Mouse (Mus musculus) embryonic facial prominence, embryonic 14.5 days (tissue): ENCODE measurements around the gene Mtg1. TPM values are rescaled to one million over a fixed set of nuclear protein-coding genes. Genes with fewer than 3 reads are reported as not detected.

Source experiments
- ATAC-seq: fragments of 200-750 bp; cut with Nextera tagmentation; 2 replicates; pipeline ENCODE4 v1.8.0; 2017; ENCODE audit warnings: low read depth, moderate number of reproducible peaks, moderate TSS enrichment
- DNase-seq: peaks from one replicate; pipeline ENCODE4 v3.0.0-alpha.2; 2015; ENCODE audit warnings: low spot score
- H3K27ac ChIP-seq: fragments of 300-500 bp; sonication (generic); replicated peaks from 2 replicates; pipeline ENCODE4 v1.5.1; 2014; ENCODE audit warnings: low read depth, mild to moderate bottlenecking, low read length, moderate library complexity
- H3K27me3 ChIP-seq: fragments of 300-500 bp; sonication (generic); replicated peaks from 2 replicates; pipeline ENCODE4 v1.6.1; 2014; ENCODE audit warnings: low read length; ENCODE audit not compliant: control insufficient read depth, insufficient read depth
- H3K36me3 ChIP-seq: fragments of 300-500 bp; sonication (generic); 2 replicates; pipeline ENCODE4 v1.6.1; 2014; ENCODE audit warnings: low read length, mixed read lengths; ENCODE audit not compliant: control insufficient read depth, insufficient read depth
- H3K4me1 ChIP-seq: fragments of 300-500 bp; sonication (generic); 2 replicates; pipeline ENCODE4 v1.6.1; 2014; ENCODE audit warnings: antibody characterized with exemption, low read length; ENCODE audit not compliant: control insufficient read depth, insufficient read depth
- H3K4me2 ChIP-seq: fragments of 300-500 bp; sonication (generic); 2 replicates; pipeline ENCODE4 v1.6.1; 2014; ENCODE audit warnings: low read depth, mild to moderate bottlenecking, low read length, moderate library complexity, mixed read lengths
- H3K4me3 ChIP-seq: fragments of 300-500 bp; sonication (generic); 2 replicates; pipeline ENCODE4 v1.5.1; 2014; ENCODE audit warnings: low read depth, mild to moderate bottlenecking, low read length
- H3K9ac ChIP-seq: fragments of 300-500 bp; sonication (generic); 2 replicates; pipeline ENCODE4 v1.6.1; 2014; ENCODE audit warnings: low read depth, mild to moderate bottlenecking, low read length, moderate library complexity, mixed read lengths
- H3K9me3 ChIP-seq: fragments of 300-500 bp; sonication (generic); 2 replicates; pipeline ENCODE4 v1.6.1; 2016; ENCODE audit warnings: low read length; ENCODE audit not compliant: control insufficient read depth
- WGBS: fragments of 180-500 bp; shearing (Covaris S2); extraction: QIAGEN DNeasy Blood & Tissue Kit; methylation state at CpG from one replicate; pipeline ENCODE4 v1.1.7; 2014; 5-methylcytosine and 5-hydroxymethylcytosine counted together
- polyA plus RNA-seq: library from polyadenylated mRNA; unstranded; fragments of >200 nt; fragmentation: Nextera tagmentation; extraction: Ambion mirVana; gene quantifications from 2 replicates; pipeline ENCODE4 v1.2.1, GENCODE M21; 2014

Mtg1 gene
- polyA plus RNA-seq, 1 experiment from 2014 or later, result 25.4 TPM

DNA sequence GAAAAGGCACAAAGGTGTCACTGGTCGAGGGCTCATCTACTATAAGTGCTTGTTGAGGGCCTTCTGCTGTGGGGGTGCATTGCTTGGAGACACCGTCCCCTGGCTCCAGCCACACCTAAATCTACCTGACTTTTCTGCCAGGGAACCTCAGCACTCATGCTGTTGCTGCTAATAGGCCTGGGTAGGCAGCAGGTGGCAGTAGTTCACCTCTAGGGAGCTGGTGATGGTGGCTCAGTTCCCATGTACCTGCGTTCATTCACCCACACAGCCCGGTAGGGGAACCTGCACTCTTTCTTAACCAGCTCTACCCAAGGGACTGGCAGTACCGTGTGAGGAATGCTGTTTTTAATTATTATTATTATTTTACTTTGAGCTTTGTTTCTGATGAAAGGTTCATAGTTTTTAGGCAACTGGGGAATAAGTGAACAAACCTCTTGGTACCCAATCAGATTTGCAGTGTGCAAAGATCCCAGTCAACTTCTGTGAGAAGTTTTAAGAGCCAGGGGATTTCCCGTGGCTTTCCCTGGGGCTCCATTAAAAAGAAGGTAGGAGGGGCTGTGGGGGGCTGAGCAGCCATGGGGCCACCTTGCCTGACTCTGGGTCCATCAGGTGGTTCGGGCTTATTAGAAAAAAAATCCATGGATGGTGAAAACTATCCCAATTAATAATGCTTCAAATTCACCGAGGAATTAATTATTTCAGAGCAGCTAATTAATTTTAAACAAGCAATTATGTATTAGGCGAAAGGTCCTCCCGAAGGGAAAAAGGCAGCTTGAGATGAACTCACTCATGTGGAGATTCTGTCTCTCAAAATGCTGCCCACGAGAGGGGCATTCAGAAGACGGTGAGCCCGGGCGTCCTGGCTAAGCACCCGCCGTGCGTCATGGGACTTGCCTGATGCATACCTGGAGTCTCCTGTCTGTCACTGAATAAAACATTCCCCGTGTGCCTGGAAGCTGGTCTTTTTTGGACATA, 49.6 kb downstream of the Mtg1 start:
- no peak overlapping the region for H3K4me2 ChIP-seq
- WGBS, result 63% methylated on average over 18 of the region's 18 CpGs
- H3K36me3 ChIP-seq, result no peaks in the 10 kb centered on the region
- H3K27me3 ChIP-seq, result no peaks in the 10 kb centered on the region
- no peak overlapping the region for H3K4me3 ChIP-seq
- no peak overlapping the region for H3K27ac ChIP-seq
- peak; percentile 61 for DNase-seq
- no peak overlapping the region for H3K9ac ChIP-seq
- H3K4me1 ChIP-seq, result no peaks in the 10 kb centered on the region
- peak; percentile 91 for ATAC-seq
- no peaks in the 10 kb centered on the region for H3K9me3 ChIP-seq

DNA sequence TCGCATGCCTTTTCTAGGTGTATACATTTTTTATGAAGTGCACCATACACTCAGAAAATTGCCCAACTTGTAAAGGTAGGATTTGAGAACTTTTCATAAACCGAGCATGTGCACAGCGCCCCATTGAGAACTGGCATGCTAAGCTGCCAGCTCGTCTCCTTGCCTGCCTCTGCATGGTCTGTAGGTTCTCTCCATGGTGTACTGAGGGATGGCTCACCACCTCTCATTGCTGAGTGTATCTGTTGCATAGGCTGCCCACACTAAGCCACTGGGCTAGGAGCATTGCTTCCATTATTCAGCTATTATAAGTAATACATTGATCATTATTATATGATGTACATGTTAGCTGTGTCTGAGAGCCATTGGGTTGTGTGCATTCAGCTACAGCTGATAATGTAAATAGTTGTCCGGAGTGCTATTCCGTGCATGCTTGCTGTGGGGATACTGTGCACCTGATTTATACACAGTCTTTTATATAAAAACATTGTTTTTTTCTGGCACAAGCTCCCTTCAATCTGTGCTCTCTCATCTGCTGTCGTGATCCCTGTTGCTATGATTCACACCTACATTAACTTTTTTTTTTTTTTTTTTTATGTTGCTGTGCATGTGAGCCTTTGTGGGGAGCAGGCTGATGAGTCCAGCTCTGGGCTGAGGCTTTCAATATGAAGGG, 50.5 kb downstream of the Mtg1 start:
- H3K36me3 ChIP-seq, result no peaks in the 10 kb centered on the region
- H3K27ac ChIP-seq, result no peak overlapping the region
- no peak overlapping the region for H3K4me2 ChIP-seq
- WGBS, result 77% methylated on average over 7 of the region's 7 CpGs
- DNase-seq (no peak), ATAC-seq (no peak)
- no peaks in the 10 kb centered on the region for H3K27me3 ChIP-seq
- H3K4me1 ChIP-seq, result no peaks in the 10 kb centered on the region
- H3K4me3 ChIP-seq, result no peak overlapping the region
- no peaks in the 10 kb centered on the region for H3K9me3 ChIP-seq
- no peak overlapping the region for H3K9ac ChIP-seq

DNA sequence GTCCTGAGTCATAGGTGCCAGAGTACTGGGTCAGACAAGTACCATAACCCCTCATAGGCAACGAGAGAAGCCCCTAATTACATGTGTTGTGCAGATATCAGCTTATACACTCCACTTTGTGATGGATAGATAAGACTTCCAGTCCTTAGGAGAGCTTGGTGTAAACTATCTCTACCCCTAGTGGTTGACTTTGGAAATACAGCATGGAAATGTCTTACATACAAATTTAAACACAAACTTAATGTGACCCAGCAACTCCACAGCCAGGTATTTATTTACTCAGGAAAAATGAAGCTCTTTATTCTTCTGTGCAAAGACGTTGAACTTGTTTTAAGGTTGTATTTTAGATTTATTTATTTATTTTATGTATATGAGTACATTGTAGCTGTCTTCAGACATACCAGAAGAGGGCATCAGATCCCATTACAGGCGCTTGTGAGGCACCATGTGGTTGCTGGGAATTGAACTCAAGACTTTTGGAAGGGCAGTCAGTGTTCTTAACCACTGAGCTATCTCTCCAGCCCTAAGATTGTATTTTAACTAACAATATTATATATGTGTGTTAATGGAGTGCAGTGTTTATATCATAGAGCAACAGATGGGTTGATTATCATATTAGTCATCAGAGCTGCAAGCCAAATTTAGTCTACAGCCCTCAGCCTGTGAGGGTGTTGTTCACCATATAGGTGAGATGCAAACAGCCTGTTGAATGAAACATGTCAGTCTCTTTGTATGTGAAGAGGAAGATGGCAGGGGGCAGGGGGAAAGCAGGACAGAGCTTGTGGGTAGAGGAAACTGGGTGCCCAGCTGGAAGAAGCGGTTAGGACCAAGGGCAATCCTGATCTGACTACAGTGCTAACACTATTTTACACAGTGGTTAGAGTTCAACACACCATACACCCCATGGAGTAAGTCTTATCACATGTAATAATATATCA, 51.3 kb downstream of the Mtg1 start:
- Histone ChIP-seq H3K4me1 (no peaks in the 10 kb centered on the region), H3K27me3 (no peaks in the 10 kb centered on the region), H3K4me2 (no peak overlapping the region), H3K36me3 (no peaks in the 10 kb centered on the region), H3K9ac (no peak overlapping the region), H3K27ac (no peak overlapping the region), H3K9me3 (no peaks in the 10 kb centered on the region), H3K4me3 (no peak overlapping the region)
- 54% methylated on average over 4 of the region's 4 CpGs for WGBS
- DNase-seq (peak; percentile 23), ATAC-seq (no peak)

DNA sequence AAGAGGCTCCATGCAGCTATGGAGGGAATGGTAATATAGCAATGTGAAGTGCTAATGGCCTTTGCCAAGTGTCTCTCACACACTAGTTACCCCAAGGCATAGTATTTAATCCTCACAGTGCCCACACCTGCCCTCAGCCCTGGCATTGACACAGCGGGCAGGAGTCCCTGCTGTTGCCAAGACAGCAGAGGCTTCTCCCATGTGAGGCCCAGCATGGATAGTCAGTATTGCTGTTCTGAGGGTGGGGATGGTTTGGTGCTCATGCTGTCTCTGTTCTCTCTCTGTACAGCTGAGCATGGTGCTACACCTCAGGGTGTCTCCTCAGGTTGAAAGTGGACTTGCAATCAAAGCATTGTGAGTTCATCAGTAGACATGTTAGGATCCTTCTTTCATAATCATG, 53.1 kb downstream of the Mtg1 start:
- Histone ChIP-seq H3K36me3 (no peaks in the 10 kb centered on the region), H3K27ac (no peak overlapping the region), H3K4me2 (no peak overlapping the region), H3K9ac (no peak overlapping the region), H3K4me1 (no peaks in the 10 kb centered on the region), H3K4me3 (no peak overlapping the region), H3K9me3 (no peaks in the 10 kb centered on the region), H3K27me3 (no peaks in the 10 kb centered on the region)
- no peak for DNase-seq
- ATAC-seq, result no peak
- 88% methylated on average over 1 of the region's 1 CpGs for WGBS

DNA sequence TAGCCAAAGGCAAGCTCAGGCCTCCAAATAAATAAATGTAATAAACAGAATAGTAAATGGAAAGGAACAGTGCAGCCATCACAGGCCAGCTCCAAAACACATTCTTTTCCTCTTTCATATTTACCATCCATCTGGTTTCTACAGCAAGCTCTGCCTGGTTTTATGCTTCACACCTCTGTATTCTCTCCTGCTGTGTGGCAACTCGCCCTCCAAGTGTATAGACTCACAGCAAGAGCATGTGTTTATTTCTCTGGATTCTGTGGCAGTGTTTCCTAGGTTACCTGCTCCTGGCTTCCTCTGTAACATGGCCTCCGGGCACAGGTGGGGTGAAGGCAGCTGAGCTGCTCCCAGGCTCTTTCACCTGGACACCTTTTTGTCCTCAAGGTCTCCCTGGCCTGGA, 55.1 kb downstream of the Mtg1 start:
- WGBS, result 79% methylated on average over 2 of the region's 2 CpGs
- no peak for DNase-seq
- no peak overlapping the region for H3K27ac ChIP-seq

DNA sequence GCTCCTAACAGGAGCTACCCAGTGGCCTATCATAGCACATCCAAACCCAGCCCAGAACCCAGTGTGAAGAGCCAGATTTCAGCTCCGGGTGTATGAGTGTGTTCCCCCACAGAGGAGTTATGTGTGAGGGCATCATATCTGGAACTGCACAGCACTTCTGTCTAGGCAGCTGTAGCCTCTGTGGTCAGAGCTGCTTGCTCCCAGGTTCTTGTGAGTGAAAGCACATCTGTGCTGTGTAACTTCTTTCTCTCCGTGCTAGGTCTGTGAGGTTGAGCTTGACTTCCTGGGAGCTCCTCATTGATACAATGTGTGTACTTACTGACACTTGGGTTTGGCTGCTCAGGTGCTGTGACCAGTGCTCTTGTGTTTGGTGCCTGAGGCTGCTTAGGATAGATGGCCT, 55.5 kb downstream of the Mtg1 start:
- H3K4me1 ChIP-seq, result no peaks in the 10 kb centered on the region
- no peak overlapping the region for H3K4me2 ChIP-seq
- ATAC-seq (no peak), DNase-seq (no peak)
- H3K27me3 ChIP-seq, result no peaks in the 10 kb centered on the region
- no peaks in the 10 kb centered on the region for H3K36me3 ChIP-seq
- no peak overlapping the region for H3K9ac ChIP-seq
- no peaks in the 10 kb centered on the region for H3K9me3 ChIP-seq
- no peak overlapping the region for H3K4me3 ChIP-seq
- H3K27ac ChIP-seq, result no peak overlapping the region
- 77% methylated on average over 2 of the region's 2 CpGs for WGBS

More for the DNA sequence above, 55.1 kb downstream of the Mtg1 start:
- H3K9ac ChIP-seq, result no peak overlapping the region
- no peaks in the 10 kb centered on the region for H3K27me3 ChIP-seq
- H3K9me3 ChIP-seq, result no peaks in the 10 kb centered on the region
- no peak for ATAC-seq
- no peaks in the 10 kb centered on the region for H3K36me3 ChIP-seq
- no peak overlapping the region for H3K4me3 ChIP-seq
- no peak overlapping the region for H3K4me2 ChIP-seq
- no peaks in the 10 kb centered on the region for H3K4me1 ChIP-seq

DNA sequence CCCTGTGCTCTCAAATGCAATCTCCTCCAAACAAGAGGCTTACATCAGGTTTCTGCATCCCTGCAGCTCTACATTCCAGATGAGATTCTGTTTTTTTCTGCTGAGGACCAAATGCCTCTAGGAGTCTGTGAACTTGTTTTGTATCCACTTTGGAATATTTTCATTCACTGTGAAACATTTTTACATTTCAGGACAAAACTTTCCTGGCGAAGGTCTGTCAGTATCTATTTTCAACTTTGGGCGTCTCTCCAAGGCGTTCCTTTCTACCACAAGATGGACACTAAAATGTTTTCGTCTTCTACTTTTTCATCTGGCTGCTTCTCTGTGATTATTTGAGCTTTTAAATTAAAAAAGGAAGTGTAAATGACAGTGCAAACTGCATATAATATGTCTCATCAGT, 56.7 kb downstream of the Mtg1 start:
- WGBS, result 81% methylated on average over 4 of the region's 4 CpGs
- DNase-seq, result no peak
- H3K9me3 ChIP-seq, result no peaks in the 10 kb centered on the region
- no peaks in the 10 kb centered on the region for H3K36me3 ChIP-seq
- no peak for ATAC-seq
- H3K27me3 ChIP-seq, result no peaks in the 10 kb centered on the region
- no peak overlapping the region for H3K9ac ChIP-seq
- no peak overlapping the region for H3K4me3 ChIP-seq
- no peaks in the 10 kb centered on the region for H3K4me1 ChIP-seq
- no peak overlapping the region for H3K27ac ChIP-seq
- no peak overlapping the region for H3K4me2 ChIP-seq

DNA sequence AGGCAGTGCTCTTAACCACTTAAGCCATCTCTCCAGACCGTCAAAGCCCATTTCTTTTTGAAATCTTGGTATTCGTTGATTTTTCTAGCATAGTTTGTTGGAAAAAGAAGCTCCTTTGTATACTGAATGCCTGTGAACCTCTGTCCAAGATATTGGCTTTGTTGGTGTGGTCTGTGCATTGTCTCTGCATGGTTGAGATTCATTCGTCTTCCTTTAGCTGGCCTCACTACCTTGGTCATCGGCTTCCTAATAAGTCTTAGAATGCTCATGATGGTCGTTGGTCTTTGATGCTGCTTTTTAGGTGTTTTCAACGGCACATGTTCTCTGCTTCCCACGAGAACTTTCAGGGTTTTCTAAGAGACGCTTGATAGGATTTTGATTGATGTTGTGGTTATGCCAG, 58.6 kb downstream of the Mtg1 start:
- no peaks in the 10 kb centered on the region for H3K4me1 ChIP-seq
- no peak overlapping the region for H3K27ac ChIP-seq
- H3K4me3 ChIP-seq, result no peak overlapping the region
- ATAC-seq, result no peak
- DNase-seq, result no peak
- no peaks in the 10 kb centered on the region for H3K27me3 ChIP-seq
- H3K9ac ChIP-seq, result no peak overlapping the region
- no peak overlapping the region for H3K4me2 ChIP-seq
- 81% methylated on average over 8 of the region's 8 CpGs for WGBS
- H3K9me3 ChIP-seq, result no peaks in the 10 kb centered on the region
- no peaks in the 10 kb centered on the region for H3K36me3 ChIP-seq
